Mouse (Mus musculus): ENCODE data around the gene Adamts1. TPM values are rescaled to one million over a fixed set of nuclear protein-coding genes. Genes with fewer than 3 reads are reported as not detected.

The Adamts1 gene
- total RNA-seq, 2 experiments from 2014 or later = 25.1 to 25.2 TPM

GRCm38 (mm10) chr16:85765697-85766096, 37.2 kb downstream of the Adamts1 start:
- DNase-seq = no peak

- no peak for DNase-seq
These were observed 37.7 kb downstream of the Adamts1 start for GRCm38 (mm10) chr16:85765167-85765566.

- no peak for DNase-seq
These were observed 40.8 kb downstream of the Adamts1 start for GRCm38 (mm10) chr16:85762052-85762665.

GRCm38 (mm10) chr16:85760961-85761580, 41.8 kb downstream of the Adamts1 start:
- DNase-seq = no peak

- DNase-seq = peak; percentile 66
These were observed 46.7 kb downstream of the Adamts1 start for GRCm38 (mm10) chr16:85756101-85756819.

GRCm38 (mm10) chr16:85749335-85749734, 53.6 kb downstream of the Adamts1 start:
- peak; percentile 23 for DNase-seq

GRCm38 (mm10) chr16:85747589-85748360, 55.1 kb downstream of the Adamts1 start:
- DNase-seq = peak; percentile 40

GRCm38 (mm10) chr16:85746386-85746785, 56.5 kb downstream of the Adamts1 start:
- DNase-seq = no peak

Other genes with a start within 250 kb of the Adamts1 start
- gene Cyyr1, start 249.7 kb downstream of the Adamts1 start, total RNA-seq (2021) = 10 to 100 TPM in 1 of 2 experiments, 1 to 10 TPM in 1; 9.5 to 11.4 TPM
- 1 to 10 TPM; 5.8 to 7.2 TPM for gene Adamts5, start 98.7 kb upstream of the Adamts1 start, total RNA-seq (2021)

Measured in gastrocnemius, postnatal 25 days (tissue).